Mouse (Mus musculus) testis, adult 2 months (tissue): ENCODE measurements around the gene Mterf1b.

Experiments used
- CTCF ChIP-seq: fragments of 200-500 bp; IDR thresholded peaks from 2 replicates; pipeline ENCODE4 v1.5.1; 2012; ENCODE audit warnings: low read depth, mild to moderate bottlenecking, inconsistent platforms, low read length, moderate library complexity; ENCODE audit not compliant: control insufficient read depth, insufficient read depth, insufficient replicate concordance
- POLR2A ChIP-seq: fragments of 200-500 bp; IDR thresholded peaks from 2 replicates; pipeline ENCODE4 v1.6.1; 2012; ENCODE audit warnings: low read depth, mild to moderate bottlenecking, inconsistent platforms, low read length, moderate library complexity; ENCODE audit not compliant: control insufficient read depth

DNA sequence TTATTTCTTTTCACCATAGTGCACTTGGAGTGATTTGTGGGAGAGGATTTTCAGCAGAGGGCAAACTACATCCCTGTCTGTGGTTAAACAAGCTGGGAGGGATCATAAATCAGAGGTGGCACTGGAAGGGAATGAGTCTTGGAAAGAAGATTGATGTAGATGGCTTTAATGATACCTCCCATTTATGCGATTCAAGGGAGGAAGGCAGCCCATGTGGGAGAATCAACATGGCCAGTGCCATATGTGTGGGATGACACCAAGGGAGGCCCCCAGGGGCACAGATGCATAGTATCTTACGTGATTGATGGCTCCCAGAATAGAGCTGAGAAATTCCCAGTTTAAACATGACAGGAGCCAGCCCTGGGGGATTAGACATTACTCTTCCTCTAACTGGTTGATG, 48.0 kb downstream of the Mterf1b start:
- TF ChIP-seq CTCF (no peak), POLR2A (no peak)
